Mouse (Mus musculus) neural tube, embryonic 14.5 days (tissue): ENCODE measurements around the gene Stx11. TPM values are rescaled to one million over a fixed set of nuclear protein-coding genes. Genes with fewer than 3 reads are reported as not detected.

Source experiments
- ATAC-seq: fragments of 200-750 bp; cut with Nextera tagmentation; 2 replicates; pipeline ENCODE4 v1.8.0; 2017; ENCODE audit warnings: low read depth, mild to moderate bottlenecking, moderate TSS enrichment, moderate library complexity
- H3K27ac ChIP-seq: fragments of 300-500 bp; sonication (generic); 2 replicates; pipeline ENCODE4 v1.5.1; 2014; ENCODE audit warnings: low read depth, mild to moderate bottlenecking, control low read depth, low read length, moderate library complexity, mixed read lengths
- H3K27me3 ChIP-seq: fragments of 300-500 bp; sonication (generic); 2 replicates; pipeline ENCODE4 v1.6.1; 2014; ENCODE audit warnings: low read length; ENCODE audit not compliant: control insufficient read depth, insufficient read depth
- H3K36me3 ChIP-seq: fragments of 300-500 bp; sonication (generic); 2 replicates; pipeline ENCODE4 v1.6.1; 2014; ENCODE audit warnings: low read length, mixed read lengths; ENCODE audit not compliant: control insufficient read depth, insufficient read depth
- H3K4me1 ChIP-seq: fragments of 300-500 bp; sonication (generic); 2 replicates; pipeline ENCODE4 v1.6.1; 2014; ENCODE audit warnings: low read length; ENCODE audit not compliant: control insufficient read depth, insufficient read depth
- H3K4me2 ChIP-seq: fragments of 300-500 bp; sonication (generic); 2 replicates; pipeline ENCODE4 v1.6.1; 2014; ENCODE audit warnings: mild to moderate bottlenecking, low read depth, low read length, control low read depth
- H3K4me3 ChIP-seq: fragments of 300-500 bp; sonication (generic); 2 replicates; pipeline ENCODE4 v1.5.1; 2014; ENCODE audit warnings: low read depth, low read length, control low read depth, mixed read lengths
- H3K9ac ChIP-seq: fragments of 300-500 bp; sonication (generic); replicated peaks from 2 replicates; pipeline ENCODE4 v1.6.1; 2014; ENCODE audit warnings: low read depth, mild to moderate bottlenecking, control low read depth, low read length, mixed read lengths
- H3K9me3 ChIP-seq: fragments of 300-500 bp; sonication (generic); 2 replicates; pipeline ENCODE4 v1.6.1; 2016; ENCODE audit warnings: low read length; ENCODE audit not compliant: control insufficient read depth
- WGBS: fragments of 180-500 bp; shearing (Covaris S2); extraction: QIAGEN DNeasy Blood & Tissue Kit; methylation state at CpG from one replicate; pipeline ENCODE4 v1.1.7; 2014; 5-methylcytosine and 5-hydroxymethylcytosine counted together
- polyA plus RNA-seq: library from polyadenylated mRNA; unstranded; fragments of >200 nt; fragmentation: Nextera tagmentation; extraction: Ambion mirVana; gene quantifications from 2 replicates; pipeline ENCODE4 v1.2.1, GENCODE M21; 2014

The Stx11 gene
- polyA plus RNA-seq: 0.66 and 3.0 TPM in 2 replicates

DNA sequence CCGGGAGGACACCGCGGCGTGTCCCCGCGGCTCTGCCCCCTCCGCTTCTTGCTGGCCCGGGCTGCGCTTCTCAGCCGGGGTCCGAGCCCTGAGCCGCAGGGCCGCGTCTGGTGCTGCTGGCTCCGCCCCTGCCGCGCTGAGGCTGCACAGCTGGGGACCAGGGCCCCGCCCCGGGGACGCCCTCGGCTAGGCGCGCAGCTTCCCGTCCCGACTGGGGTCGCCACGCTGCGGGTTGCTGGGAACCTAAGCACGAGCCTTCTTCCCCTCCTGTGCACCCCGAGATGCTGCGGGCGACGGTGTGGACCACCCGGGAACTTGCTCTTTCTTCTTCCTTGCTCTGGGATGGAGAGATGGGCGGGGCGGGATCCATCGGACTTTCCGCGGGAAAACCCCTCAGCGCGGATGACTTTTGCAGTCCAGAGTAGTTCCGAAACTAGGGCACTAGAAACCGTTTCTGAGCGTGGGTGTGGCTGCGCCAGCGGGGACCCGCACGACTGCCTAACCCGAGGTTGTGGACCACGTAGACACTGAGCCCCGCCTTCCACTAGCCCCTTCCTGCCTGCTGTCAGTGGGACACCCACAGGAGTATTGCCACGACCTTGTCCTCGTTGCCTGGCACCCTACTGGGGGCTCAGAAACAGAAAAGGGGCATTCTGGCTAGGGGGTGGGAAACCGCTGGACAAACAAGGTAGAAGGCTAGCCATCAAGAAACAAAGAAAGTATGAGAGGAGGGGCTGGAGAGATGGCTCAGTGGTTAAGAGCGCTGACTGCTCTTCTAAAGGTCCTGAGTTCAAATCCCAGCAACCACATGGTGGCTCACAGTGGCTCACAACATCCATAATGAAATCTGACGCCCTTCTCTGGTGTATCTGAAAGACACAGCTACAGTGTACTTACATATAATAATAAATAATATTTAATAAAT is at the start of gene Stx11:
Gene Stx11 (minus strand): TSS at position 148 of the 925 bp plus-strand sequence.
- H3K36me3 ChIP-seq: no peaks in the 10 kb centered on the region
- peak within 1 kb of the TSS; percentile 72 for H3K9ac ChIP-seq
- H3K9me3 ChIP-seq: no peaks in the 10 kb centered on the region
- H3K27ac ChIP-seq: no peak within 1 kb of the TSS
- no peaks in the 10 kb centered on the region for H3K27me3 ChIP-seq
- H3K4me1 ChIP-seq: 0 out of 2 replicates have a peak, but pooled peaks cover 3% of the 10 kb centered on the region
- WGBS: 3% methylated on average over 56 of the region's 56 CpGs
- peak within 1 kb of the TSS; percentile 77 for H3K4me3 ChIP-seq
- peak within 1 kb of the TSS; percentile 92 for H3K4me2 ChIP-seq
- peak; percentile 89 for ATAC-seq

DNA sequence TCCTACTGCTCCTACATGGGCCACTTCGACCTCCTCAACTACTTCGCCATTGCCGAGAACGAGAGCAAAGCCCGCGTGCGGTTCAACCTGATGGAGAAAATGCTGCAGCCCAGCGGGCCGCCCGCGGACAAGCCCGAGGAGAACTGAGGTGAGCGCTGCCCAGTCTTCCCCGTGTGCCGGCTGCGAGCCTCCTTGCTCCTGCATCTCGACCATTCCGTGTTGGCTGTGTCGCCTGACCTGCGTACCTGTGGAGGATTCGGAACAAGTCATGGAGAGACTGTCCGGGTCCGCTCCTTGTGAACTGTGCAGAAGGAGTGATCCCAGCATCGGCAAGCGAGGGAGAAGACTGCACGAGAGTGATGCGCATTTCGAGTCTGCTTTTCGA is 44.6 kb upstream of the Stx11 start:
- peak overlapping the region; percentile 72; the same call in 1 of the 2 replicates for H3K27ac ChIP-seq
- WGBS: under 1% methylated on average over 29 of the region's 29 CpGs
- peaks cover 8% of the 10 kb centered on the region; the same call in 1 of the 2 replicates for H3K4me1 ChIP-seq
- no peaks in the 10 kb centered on the region for H3K36me3 ChIP-seq
- H3K27me3 ChIP-seq: 0 out of 2 replicates have a peak, but pooled peaks cover 3% of the 10 kb centered on the region
- ATAC-seq: peak; percentile 31; the same call in 1 of the 2 replicates
- peak overlapping the region; percentile 77 for H3K4me3 ChIP-seq
- peak overlapping the region; percentile 72 for H3K9ac ChIP-seq
- H3K4me2 ChIP-seq: peak overlapping the region; percentile 57
- no peaks in the 10 kb centered on the region for H3K9me3 ChIP-seq

DNA sequence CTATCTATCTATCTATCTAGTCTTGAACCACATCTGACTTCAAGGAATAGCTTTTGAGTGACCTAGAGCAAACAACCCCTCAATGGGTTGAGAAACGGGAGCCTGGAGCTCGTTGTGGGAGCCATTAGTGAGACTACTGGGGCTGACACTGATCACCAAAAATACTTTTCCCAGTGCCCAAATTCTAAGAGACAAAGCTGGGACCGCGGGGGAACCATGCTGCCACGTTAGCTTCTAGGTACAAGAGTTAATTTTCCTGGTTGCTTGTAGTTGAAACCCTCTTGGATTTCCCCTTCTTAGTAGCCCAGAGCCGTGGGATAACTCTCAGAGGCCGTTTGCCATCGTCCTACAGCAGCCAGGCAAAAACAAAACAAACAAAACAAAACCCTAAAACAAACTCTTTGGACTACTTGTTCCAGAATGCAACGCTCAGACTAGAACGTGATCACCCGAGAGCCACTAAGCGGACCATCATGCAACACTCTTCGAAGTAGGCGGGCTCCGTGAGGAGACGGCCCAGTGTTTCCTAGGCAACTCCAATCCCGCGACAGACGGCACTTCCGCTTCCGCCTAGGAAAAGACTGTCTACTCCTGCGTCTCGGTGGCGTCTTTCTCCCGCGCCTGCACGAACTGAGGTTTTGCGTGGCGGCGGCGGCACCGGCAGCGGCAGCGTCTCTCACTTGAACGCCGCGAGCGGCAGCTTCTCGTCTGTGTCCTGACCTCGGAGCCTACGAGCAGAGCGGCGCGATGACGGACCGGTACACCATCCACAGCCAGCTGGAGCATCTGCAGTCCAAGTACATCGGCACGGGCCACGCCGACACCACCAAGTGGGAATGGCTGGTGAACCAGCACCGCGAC is 44.0 kb upstream of the Stx11 start:
- no peaks in the 10 kb centered on the region for H3K9me3 ChIP-seq
- peak; percentile 100 for ATAC-seq
- 3% methylated on average over 52 of the region's 52 CpGs for WGBS
- H3K27ac ChIP-seq: peak overlapping the region; percentile 72; the same call in 1 of the 2 replicates
- no peaks in the 10 kb centered on the region for H3K36me3 ChIP-seq
- H3K4me3 ChIP-seq: peak overlapping the region; percentile 77
- H3K4me1 ChIP-seq: peaks cover 8% of the 10 kb centered on the region; the same call in 1 of the 2 replicates
- H3K27me3 ChIP-seq: 0 out of 2 replicates have a peak, but pooled peaks cover 3% of the 10 kb centered on the region
- peak overlapping the region; percentile 72 for H3K9ac ChIP-seq
- peak overlapping the region; percentile 57 for H3K4me2 ChIP-seq

DNA sequence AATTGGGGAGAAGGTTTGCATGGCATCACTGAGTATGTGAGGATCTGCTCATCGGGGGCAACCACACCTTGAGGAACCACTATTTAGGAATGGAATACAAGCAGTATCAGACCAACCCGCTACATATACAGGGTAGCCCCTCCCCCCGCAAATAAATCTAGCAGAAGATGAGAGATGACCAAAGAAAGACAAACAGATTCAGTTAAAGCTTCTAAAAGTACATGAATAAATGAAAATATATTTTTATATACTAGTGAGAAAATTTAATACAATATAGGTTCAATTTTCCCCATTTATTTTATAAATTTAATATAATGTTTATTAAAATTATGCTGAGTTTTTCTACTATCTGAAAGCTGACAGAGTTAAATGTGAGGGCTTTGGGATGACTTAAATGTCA is 40.9 kb upstream of the Stx11 start, which contains the start of gene Sf3b5:
Gene Sf3b5 (plus strand): TSS at position 301 of the 400 bp plus-strand sequence.
- no peak within 1 kb of the TSS for H3K4me2 ChIP-seq
- H3K27ac ChIP-seq: no peak within 1 kb of the TSS
- no peaks in the 10 kb centered on the region for H3K9me3 ChIP-seq
- WGBS: 92% methylated on average over 3 of the region's 3 CpGs
- no peaks in the 10 kb centered on the region for H3K36me3 ChIP-seq
- ATAC-seq: no peak
- H3K9ac ChIP-seq: no peak within 1 kb of the TSS
- H3K4me3 ChIP-seq: no peak within 1 kb of the TSS
- H3K27me3 ChIP-seq: 0 out of 2 replicates have a peak, but pooled peaks cover 3% of the 10 kb centered on the region
- peaks cover 8% of the 10 kb centered on the region; the same call in 1 of the 2 replicates for H3K4me1 ChIP-seq

DNA sequence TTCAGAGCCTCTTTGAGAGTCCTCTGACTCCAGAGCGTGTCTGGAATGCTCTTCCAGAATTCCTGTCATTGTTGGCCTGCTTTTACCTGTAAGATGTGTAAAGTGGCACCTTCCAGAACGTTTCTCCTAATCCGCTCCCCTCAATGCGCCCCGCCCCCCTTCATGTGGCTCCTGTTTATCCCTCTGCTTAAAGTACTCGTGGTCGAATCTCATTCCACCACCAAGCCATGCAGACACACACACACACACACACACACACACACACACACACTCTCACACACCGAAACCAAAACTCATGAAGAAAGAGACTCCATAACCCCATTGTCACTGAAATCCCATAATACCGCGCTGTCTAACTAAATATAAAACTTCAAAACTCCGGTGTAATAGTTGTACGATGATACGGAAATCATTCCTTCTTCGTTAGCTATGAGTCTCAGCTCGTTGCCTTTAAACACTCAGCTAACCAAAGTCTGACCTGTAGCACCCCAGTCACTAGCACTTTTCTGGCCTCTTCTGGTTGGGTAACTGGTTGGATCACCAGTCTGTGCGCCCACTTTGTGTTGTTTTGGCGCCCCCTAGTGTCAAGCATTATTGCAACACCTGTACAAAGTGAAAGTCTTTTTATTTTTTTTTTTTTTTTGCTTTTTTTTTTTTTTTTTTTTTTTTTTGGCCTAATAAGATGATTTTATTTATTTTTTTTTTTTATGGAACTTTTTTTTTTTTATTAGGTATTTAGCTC is 32.8 kb upstream of the Stx11 start:
- Histone ChIP-seq H3K27ac (no peak overlapping the region), H3K4me1 (no peaks in the 10 kb centered on the region), H3K27me3 (no peaks in the 10 kb centered on the region), H3K4me2 (no peak overlapping the region), H3K36me3 (no peaks in the 10 kb centered on the region), H3K9ac (no peak overlapping the region), H3K4me3 (no peak overlapping the region), H3K9me3 (no peaks in the 10 kb centered on the region)
- ATAC-seq: peak; percentile 86
- WGBS: 47% methylated on average over 17 of the region's 17 CpGs

DNA sequence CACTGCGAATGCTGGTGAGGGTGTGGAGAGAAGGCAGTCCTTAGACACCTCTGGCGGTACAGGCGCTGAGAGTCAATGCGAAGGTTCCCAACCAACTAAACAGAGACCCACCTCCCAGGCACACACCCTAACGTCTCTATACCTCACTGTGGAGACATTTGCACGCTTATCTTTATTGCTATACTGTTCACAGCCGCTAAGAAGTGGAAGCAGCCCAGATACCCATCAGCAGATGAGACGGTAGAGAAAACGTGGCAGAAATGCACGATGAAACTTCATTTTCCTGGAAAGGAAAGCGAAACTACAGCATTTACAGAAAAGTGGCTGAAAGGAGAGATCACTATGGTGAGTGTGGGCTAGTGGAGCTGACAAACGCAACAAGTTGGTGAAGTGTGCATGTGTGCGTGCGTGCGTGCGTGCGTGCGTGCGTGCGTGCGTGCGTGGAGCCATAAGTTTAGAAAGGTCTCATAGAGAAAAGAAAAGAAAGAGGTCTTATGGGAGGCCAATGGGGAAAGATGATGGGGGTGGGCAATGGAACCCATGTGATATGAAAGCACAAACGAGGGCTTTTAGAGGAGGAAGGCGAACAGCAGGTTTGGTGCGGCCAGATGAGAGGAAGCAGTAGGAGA is 29.4 kb upstream of the Stx11 start:
- Histone ChIP-seq H3K4me2 (no peak overlapping the region), H3K27ac (no peak overlapping the region)
- no peak for ATAC-seq

DNA sequence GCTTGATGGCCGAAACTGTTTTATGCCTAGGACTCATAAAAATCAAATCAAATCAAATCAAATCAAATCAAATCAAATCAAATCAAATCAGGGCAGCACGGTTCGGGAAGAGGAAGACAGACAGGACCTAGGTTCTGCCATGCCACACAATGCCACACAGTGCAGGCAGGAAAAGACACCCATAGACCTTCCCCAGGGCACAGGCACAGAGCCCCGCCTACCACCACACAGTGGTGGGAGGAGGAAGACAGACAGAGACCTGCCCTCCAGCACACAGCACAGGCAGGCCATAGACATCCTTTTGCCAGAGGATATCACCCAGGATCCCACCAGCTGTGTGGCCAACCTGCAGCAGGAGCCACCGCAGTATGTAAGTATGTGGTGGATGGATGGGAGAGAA is 27.9 kb upstream of the Stx11 start:
- Histone ChIP-seq H3K27me3 (no peaks in the 10 kb centered on the region), H3K27ac (no peak overlapping the region), H3K4me2 (no peak overlapping the region), H3K36me3 (no peaks in the 10 kb centered on the region), H3K4me1 (no peaks in the 10 kb centered on the region), H3K9ac (no peak overlapping the region), H3K9me3 (no peaks in the 10 kb centered on the region), H3K4me3 (no peak overlapping the region)
- WGBS: 87% methylated on average over 5 of the region's 5 CpGs
- no peak for ATAC-seq

More for the DNA sequence above, 29.4 kb upstream of the Stx11 start:
- Histone ChIP-seq H3K4me1 (no peaks in the 10 kb centered on the region), H3K9ac (no peak overlapping the region), H3K4me3 (no peak overlapping the region), H3K9me3 (no peaks in the 10 kb centered on the region), H3K36me3 (no peaks in the 10 kb centered on the region), H3K27me3 (no peaks in the 10 kb centered on the region)
- 91% methylated on average over 25 of the region's 25 CpGs for WGBS

DNA sequence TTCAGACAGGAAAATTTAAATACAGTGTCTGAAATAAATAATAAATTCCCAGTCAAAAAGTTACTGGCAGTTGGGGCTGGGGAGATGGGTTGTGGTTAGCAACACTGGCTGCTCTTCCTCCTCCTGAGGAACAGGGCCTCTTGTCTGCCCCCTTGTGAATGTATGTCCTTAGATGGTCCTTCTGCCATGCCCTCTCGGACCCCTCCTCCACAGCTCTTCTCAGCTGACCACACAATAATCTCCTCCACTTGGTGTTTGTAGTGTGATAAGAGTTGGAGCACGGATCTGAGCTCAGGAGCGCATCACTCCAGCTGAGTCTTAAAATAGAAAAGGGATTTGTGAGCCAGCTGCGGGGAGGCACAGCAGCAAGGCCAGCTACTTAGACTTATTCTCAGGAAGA is 22.8 kb upstream of the Stx11 start:
- Histone ChIP-seq H3K9me3 (no peaks in the 10 kb centered on the region), H3K4me3 (no peak overlapping the region), H3K9ac (no peak overlapping the region), H3K4me1 (no peaks in the 10 kb centered on the region), H3K27ac (no peak overlapping the region), H3K36me3 (no peaks in the 10 kb centered on the region), H3K27me3 (no peaks in the 10 kb centered on the region), H3K4me2 (no peak overlapping the region)
- 80% methylated on average over 4 of the region's 4 CpGs for WGBS
- ATAC-seq: no peak
